Mouse (Mus musculus) gastrocnemius, postnatal 10 days (tissue): ENCODE results near the gene Rbm8a2. TPM values are rescaled to one million over a fixed set of nuclear protein-coding genes. Genes with fewer than 3 reads are reported as not detected.
"Not testable (repeated sequence)": the region's sequence is repeated elsewhere in the genome, so short reads cannot be mapped to it uniquely, and the experiment has no call there.

ENCODE experiments used
- DNase-seq: peaks from one replicate; pipeline ENCODE4 v3.0.0; 2021; ENCODE audit warnings: mixed read lengths
- long read RNA-seq, 2 experiments: library from polyadenylated mRNA; stranded (forward); transcript quantifications; one replicate each; pipeline ENCODE4 v2.0.0; 2021
- total RNA-seq, 2 experiments: library from RNA; stranded (reverse); gene quantifications; 2 replicates each; pipeline ENCODE4 v1.2.3; 2021

The Rbm8a2 gene
- under 1 TPM in 1 of 2 experiments, not detected in 1; 0.52 TPM for total RNA-seq
- long read RNA-seq, experiment 1 = 0 reads
- long read RNA-seq, experiment 2 = 0 reads

DNA sequence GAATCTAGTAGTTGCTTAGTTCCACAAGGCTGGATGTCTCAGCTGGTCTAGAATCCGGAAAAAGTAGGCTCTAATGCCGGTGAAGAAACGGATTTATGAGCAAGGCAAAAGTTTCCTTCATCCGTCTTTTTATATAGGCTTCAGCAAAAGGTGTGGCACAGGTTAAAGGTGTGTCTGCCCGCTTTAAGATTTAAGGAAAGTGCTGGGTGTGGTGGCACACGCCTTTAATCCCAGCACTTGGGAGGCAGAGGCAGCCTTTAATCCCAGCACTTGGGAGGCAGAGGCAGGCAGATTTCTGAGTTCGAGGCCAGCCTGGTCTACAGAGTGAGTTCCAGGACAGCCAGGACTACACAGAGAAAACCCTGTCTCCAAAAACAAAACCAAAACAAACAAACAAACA lies at the start of gene Rbm8a2:
Gene Rbm8a2, minus strand, starts transcription at position 101 of the 400 bp plus-strand sequence.
- not testable (repeated sequence) for DNase-seq

DNA sequence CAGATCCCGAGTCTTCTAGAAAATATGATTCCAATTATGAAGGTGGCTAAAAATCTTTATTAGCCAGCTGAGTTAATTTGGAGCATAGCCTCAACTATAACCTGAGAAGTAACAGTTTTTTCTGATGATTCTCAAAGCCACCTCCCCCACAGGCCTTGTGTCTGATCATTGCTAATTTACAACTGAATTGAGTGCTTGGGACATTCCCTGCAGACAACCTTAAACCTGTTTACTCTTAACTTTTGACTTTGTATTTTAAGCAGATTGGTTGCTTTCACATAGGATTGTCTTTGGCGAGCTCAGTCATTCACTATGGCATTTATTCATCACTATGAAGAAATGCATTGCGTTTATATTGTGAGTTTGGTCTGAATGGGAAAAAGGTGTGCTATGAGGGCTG lies 49.5 kb upstream of the Rbm8a2 start:
- DNase-seq = no peak

DNA sequence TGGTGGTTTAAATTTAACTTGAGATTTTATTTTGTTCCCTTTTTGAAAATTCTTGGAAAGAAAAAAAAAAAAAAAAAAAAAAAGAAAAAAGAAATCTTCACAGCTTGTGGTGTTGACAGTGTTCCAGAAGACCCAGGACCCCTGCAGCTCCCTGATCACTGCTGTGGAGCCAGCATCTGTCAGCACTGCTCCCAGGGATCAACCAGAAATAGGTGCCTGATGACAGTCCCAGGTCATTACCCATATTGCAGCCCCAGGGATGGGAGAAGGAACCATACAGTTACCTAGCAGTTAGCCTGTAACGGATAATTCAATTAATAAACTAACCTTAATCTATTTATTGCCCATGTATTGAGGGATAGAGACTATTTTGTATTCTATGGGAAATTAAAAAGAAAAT lies 45.6 kb upstream of the Rbm8a2 start:
- DNase-seq = no peak

DNA sequence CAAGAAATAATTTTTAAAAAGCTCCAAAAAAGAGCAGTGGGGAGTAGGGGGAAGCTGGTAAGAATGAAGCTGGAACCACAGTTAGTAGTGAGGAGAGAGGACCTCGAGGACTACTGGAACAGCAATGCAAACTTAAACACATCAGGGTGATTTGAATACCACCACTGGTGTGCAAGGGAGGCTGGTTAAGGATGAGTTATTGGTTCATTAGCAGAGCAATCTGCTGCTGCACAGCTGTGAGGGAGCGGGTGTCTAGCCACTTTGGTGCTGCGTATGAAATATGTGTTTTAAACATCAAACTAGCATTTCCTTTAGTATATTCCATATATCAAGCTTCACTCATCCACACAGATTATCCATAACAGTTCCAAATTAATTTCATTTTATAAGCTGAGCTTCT lies 39.6 kb upstream of the Rbm8a2 start:
- DNase-seq = no peak

DNA sequence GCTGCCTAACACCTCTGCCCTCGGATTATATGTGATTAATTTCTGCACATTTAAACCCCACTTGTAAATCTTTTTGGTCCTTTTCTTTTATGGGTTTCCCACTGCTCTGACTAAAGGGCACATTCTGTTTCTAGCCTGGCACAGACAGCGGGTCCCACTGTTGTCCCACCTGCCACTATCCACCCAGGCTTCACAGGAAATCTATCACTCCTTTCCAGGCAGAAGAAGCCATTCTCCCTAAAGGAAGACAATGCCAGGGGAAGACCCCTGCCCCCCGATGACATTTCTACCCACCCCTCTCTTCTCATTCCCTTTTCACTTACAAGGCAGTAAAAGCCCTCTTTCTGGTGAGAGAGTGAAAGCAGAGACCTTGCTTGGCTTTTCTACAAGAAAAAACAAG lies 37.2 kb upstream of the Rbm8a2 start:
- no peak for DNase-seq

DNA sequence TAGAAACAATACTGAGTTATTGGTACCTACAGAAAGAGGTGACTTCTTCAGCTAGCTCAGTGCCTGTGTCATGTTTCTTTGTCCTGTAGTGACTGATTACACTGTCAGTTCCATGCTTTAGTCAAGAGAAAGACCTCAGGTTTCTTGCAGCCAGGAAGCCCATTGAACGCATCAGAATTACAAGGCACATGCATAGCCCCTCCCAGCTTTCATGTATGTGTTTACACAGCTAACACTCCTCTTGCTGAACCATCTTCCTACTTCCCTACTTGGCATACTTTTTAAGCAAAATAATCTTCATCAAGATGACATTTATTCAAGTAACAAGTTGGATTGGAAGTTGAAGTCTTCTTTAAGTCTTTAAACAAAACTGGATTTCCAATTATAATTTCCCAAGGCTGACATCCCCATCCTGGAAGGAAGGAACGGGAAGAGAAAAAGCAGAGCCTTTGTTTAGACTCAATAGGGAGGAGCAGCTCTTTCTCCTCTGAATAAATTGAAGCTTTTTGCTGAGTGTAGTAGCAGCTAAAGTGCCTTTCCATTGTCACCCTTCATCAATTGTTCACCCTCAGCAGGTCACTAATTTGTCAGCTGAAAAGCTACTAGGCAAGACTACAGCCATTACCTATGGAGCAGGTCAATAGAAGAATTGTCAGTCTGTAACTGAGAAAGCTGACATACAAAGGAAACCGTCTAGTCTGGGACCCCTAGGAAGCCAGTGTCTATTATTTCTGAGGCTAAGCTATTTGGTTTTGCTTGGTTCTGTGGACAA lies 34.8 kb upstream of the Rbm8a2 start:
- DNase-seq = no peak

DNA sequence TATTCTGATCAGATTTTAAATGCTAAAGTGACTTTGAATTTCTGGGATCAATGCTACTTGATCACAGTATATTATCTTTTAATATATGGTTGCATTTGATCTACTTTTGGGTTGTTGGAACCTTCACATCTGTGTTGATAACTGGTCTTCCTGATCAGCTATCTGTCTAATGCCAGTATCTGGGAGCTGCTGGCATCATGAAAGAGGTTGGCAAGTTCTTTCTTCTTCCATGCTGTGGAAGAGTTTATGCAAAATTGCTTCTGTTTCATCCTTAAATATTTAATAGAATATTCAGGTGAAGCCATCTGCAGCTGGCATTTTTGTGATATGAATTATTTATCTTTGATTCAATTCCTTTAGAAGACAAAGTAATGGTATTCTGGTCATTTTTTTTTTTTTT lies 32.6 kb upstream of the Rbm8a2 start:
- DNase-seq = no peak

DNA sequence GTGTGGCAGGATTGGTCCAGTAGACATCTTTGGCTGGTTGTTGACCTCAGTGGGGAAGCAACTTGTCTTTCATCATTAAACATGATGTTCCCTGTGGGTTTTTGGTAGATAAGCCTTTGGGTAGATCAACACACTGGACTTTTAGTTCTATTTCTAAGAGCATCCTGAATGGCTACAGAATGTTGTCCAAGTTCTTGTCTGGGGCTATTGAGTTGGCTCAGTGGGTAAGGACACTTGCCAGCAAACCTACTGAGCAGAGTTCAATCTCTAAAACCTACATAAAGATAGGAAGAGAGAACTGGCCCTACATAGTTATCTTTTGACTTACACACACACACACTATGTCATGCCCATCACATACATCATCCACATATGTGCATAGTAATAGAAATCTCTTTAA lies 32.2 kb upstream of the Rbm8a2 start:
- DNase-seq = no peak

DNA sequence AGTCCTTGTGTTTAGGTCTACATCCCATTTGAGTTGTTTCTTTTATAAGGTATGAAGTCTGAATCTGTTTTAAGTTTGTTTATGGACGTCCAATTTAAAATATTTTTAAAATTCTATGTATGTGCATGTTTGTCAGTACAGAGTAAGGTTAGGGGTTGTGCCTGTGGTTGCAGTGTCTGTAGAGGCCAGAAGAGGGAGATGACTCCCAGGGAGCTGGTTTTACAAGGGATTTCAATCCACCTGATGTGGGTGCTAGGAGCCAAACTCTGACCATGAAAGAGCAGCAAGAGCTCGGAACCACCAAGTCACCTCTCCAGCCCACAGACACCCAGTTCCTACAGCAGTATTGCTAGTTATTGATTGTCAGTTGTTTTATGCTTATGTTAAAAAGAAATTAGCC lies 29.5 kb upstream of the Rbm8a2 start:
- no peak for DNase-seq

DNA sequence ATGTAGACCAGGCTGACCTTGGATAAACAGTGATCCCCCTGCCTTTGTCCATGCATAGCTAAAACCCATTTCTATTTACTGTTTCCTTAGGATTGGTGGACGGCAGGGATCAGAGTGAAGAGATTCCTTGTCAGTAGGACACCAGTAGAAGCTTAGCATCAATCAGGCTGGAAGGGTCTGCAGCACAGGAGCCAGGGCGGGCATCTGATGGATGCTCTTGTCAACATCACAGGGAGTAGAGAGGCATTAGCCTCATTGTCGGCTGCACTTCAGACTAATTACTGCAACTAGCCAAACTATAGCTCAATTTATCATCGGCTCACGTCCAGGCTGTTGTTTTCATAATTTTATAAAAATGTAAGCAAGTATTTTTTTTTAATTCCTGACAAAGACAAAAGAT lies 21.7 kb upstream of the Rbm8a2 start:
- no peak for DNase-seq

DNA sequence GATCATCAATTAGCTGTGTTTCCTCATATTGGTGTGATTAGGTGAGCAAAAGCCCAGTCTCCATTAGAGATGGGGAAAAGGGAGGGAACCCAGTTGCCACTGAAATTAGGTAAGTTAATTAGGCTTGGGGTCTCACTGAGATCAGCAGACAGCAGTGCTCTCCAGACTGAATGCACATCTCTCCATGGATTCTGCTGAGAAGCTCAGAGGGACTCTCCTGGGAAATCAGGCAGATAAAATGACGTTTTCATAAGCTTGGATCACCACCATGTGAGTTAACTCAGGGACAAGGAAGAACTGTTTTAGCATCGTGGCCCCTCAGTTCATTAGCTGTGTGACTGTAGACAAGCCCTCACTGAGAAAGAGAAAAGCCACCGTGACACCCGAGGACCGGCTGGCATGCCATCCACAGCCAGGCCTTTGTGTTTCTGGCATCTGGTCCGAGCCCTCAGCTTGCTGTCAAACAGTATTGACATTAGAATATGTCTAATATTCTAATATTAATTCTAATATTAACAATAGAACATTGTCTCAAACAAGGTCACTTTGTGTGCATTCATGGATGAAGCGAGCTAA lies 18.2 kb upstream of the Rbm8a2 start:
- no peak for DNase-seq

DNA sequence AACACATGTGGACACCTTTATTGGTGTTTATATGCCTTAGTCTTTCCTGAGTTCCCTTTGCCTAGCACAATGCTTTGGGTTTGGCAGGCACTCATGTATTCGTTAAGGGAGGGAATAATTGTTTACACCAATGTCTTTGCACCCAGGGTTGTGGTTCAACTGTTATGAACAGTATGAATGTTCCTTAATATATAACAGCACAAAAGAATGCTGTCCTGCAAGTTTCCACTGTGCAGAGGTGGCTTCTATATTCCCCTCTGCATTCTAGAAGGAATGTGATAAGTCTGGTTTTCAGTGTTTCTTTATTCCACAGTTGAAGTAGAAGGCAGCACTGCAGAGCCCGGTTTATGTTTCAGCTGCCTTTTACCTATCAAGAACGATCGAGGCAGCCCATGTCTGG lies 10.0 kb upstream of the Rbm8a2 start:
- no peak for DNase-seq

DNA sequence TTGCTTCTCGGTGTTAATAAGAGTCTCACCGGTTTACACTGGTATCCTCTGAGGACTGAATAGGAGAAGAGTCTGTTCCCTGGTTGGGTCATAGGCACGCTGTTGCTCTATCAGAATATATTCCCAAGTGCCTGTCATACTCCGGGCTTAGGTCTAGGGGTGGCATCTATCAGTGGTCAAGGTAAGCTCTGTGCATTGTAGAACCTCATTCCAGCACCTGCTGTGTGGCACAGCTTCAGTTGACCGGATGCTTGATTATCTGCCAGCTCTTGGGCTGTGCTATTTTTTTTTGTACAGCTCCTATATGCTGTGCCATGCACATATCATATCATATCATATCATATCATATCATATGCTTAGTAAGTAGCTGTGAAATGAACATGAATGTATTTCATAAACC lies 9.5 kb upstream of the Rbm8a2 start:
- no peak for DNase-seq

DNA sequence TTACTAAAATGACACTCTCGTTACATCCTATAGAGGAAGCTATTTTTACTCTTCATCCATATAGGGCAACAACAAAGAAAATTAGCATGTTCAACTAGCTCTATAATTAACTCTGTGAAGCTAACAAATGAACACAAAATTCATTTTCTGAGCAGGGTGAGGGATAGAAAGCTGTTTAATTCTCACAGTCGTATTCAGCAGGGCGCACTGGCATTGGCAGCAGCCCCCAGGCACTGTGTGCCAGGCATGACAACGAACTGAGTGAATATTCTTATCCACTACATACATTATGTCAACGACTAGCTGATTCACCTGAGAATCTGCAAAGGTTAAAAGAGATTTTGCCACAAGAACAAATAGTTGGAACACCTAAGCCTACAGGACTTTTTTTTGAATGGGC lies 8.2 kb downstream of the Rbm8a2 start:
- DNase-seq = no peak

DNA sequence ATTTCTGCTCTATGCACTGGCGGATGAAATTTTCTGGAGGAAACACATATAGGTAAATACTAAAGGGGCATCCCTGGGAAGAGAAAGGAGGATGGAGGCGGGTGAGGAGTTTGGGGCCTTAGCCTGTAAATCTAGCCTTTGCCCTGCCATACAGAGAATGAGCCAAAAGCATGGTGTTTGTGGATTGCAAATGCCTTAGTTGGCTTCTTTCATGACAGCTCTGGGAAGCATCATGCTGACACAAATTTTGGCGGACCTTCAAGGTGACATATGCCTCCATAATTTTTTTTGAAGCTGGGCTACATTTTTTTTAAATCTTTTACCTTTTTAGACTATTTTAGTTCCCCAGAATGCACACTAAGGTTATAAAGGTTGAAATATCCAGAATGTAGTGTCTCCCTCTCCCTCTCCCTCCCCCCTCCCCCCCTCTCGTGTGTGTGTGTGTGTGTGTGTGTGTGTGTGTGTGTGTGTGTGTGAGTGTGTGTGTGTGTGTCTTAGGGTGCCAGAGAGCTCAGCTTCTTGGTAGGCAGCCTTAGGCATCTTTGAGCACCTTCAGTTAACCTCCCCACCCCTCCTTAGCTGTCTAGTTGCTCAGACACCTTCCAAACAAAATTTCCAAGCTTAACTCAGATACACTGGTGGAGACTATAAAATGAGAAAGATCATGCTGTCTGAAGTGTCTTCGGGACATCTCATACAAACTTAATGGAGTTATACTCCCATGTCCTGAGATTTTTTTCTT lies 11.7 kb downstream of the Rbm8a2 start:
- DNase-seq = no peak

DNA sequence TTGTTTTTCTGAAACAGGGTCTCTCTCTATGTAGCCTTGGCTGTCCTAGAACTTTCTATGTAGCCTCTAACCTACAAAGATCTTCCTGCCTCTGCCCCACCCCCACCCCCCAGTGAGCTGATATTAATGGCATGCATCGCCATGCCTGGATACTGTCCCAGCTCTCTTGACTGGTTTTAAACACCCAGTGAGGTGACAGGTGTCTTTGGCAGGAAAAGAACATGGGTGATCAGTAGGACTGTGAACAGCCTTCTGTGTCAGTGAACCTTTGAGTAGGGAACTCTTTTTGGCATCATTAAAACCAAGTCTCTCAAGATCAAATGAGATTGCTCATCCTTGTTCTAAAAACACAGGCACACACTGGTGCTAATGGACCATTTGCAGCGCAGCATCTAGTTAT lies 17.1 kb downstream of the Rbm8a2 start:
- no peak for DNase-seq

DNA sequence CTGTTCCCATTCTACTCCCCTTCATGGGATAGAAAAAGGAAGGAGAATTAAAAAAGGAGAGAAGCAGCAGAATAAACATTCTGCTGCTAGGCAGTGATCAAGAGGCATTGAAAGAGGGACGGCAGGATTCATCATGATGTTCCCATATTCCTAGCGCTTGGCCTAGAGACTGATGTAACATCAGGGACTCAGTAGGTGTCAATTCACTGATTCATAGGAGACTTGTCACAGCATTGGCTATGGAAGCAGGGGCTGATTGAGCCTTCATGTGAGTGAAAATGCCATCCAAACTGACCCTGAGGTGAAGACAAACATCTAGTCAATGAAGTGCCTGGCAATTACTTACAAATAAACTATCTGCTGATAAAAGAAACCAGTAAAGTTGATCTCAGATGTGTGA lies 28.1 kb downstream of the Rbm8a2 start:
- no peak for DNase-seq

DNA sequence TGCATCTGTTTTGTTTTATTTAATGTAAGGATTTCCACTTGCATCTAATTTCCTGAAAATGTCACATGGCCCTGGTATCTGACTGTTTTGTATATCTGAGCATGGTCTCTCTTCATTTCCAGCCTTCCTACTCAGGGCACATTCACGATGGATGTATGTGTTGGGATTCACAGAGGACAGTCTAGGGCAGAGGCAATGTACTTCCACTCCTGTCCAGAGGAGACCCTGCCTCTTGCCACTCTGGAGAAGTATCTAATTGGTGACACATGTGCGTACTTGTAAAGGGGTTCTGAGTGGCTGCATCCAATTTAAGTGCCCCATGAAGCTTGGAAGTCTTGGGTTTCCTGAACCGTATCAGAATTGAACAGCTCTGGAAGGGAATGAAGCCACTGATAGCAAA lies 28.5 kb downstream of the Rbm8a2 start:
- DNase-seq = no peak

DNA sequence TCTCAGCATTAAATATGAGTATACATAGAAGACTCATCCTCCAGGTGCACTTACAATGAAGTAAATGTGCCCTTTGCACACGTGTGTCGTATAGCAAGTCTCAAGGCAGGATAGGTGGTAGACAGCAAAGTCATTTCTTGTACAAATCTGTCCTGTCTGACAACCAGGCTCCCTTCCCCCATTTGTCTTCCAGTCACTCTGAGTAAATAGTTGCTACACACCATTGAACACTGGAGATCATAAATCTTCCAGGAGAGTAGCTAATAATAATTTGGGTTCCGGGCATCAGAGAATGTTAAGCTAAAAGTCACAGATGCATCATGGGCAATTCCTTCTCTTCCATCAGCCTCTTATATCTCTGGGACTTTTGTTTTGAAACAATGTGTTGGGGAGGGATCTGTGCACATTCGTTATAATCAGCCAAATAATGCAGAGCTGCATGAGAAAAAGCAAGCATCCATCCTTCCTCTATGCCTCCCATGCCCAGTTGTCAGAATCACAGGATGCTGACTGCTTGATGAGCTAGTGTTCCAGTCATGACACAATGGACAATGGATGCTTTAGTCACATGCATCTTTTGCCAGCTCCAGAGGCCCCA lies 32.1 kb downstream of the Rbm8a2 start:
- no peak for DNase-seq

DNA sequence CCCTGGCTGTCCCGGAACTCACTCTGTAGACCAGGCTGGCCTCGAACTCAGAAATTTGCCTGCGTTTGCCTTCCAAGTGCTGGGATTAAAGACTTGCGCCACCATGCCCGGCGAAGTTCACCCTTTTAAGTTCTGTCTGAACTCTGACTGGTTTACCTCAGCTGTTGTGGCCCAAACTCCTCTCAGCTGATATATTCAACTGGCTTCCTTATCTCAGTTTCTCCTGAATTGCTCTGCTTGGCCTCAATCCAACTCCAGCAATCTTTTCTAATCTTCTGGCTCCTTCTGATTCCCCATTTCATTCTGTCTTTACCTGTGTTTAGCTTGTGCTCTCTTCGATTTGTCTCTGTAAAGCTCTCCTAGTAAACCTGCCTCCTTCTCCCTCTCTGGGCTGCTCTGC lies 35.7 kb downstream of the Rbm8a2 start:
- no peak for DNase-seq

DNA sequence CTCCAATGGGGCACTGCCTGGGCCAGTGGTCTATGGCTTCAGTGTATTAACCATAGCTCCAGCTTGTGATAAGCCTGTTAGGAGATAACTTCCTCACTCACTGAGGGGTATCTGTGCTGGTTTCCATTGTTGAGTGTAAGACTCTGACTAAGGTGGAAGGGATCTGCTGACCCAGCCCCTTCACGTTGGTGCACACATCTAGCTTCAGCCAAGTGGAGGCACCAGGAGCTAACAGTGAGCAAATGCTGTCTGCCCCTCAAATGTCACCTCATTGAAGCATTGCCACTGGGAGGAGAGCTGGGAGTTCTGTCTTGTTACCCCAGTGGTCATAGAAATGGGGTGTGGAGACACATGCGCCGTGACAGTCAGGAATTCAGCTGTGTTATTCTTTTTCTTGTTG lies 40.2 kb downstream of the Rbm8a2 start:
- no peak for DNase-seq

DNA sequence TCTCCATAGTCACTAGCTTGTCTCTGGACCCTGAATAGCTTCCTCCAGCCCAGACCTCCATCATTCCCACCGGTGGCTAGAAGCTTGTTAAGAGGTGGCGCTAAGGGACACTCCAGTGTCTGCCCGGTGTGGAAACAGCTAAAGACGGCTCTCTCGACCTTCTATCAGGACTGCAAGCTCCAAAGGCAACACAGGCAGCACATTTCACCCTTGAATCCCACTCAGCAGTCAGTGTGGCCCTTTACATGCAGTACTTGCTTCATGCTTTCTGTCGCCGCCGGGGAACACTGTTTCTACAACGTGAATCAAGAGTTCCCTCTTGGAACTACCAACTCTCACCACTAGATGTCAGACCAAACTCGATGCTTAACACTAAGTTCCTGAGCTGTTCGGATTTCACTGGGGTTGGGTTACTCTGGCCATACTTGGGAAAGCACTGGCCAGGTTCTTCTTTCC lies 42.6 kb downstream of the Rbm8a2 start:
- DNase-seq = peak; percentile 49

DNA sequence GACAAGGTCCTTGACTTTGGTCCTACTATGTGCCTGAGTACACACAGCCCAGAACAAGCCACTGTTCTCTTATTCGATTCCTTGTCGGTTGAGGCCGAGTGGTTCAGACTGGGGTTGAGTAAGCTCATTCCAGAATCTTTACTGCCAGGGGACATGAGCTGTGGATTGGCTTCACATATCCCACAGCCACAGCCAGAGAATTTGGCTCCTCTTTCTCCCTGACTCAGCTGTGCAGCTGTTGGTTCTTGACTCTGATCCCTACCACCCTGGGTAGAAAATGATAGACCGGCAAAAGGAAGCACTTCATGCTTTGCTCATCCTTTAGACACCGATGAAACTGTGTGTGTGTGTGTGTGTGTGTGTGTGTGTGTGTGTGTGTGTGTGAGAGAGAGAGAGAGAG lies 47.5 kb downstream of the Rbm8a2 start:
- DNase-seq = peak; percentile 20
